Mouse (Mus musculus) embryonic fibroblast, embryonic 13.5 days (primary cell): Measurements from ENCODE around the gene Cdh13.

Source experiments
- CTCF ChIP-seq: IDR thresholded peaks from 2 replicates; pipeline ENCODE4 v1.5.1; 2011; ENCODE audit warnings: mild to moderate bottlenecking, control low read depth, low read length, moderate library complexity, borderline replicate concordance; ENCODE audit not compliant: insufficient read depth
- POLR2A ChIP-seq: IDR thresholded peaks from 2 replicates; pipeline ENCODE4 v1.6.1; 2011; ENCODE audit warnings: low read depth, mild to moderate bottlenecking, control low read depth, low read length, moderate library complexity

- TF ChIP-seq CTCF (no peak), POLR2A (no peak)
These were observed 428.1 kb downstream of the Cdh13 start for GRCm38 (mm10) chr8:118711631-118712030.
